9 mouse cellular contexts compared by ENCODE assay signal in genomic region chr2:122302574-122303241, GRCm38 (mm10). TPM values are rescaled to one million over a fixed set of nuclear protein-coding genes. Genes with fewer than 3 reads are reported as not detected.
DNase-seq lines count a peak whose midpoint lies in the region; ATAC-seq and TF ChIP-seq lines count a peak whose summit lies in the region.
"Had no signal": no experiment of that assay in that cellular context is flagged by ENCODE, and none has a peak within 500 bp of the region (broad histone marks: within the 10 kb centered on the region; RNA-seq: fewer than 3 reads in every experiment).

No protein-coding gene starts in this region.

- H3K4me3 ChIP-seq in kidney, postnatal 0 days (replicated peaks; ENCODE audit: low read depth, low read length): no peak overlapping the region
- no peak overlapping the region for H3K4me3 ChIP-seq in lung, embryonic 14.5 days (ENCODE audit: low read depth, low read length)

- H3K27ac ChIP-seq in kidney, postnatal 0 days: no peak overlapping the region
- H3K27ac ChIP-seq in lung, embryonic 14.5 days (ENCODE audit: low read depth): no peak overlapping the region
- H3K27ac ChIP-seq: limb, embryonic 13.5 days had no signal

- H3K4me2 ChIP-seq in kidney, postnatal 0 days (ENCODE audit: low read length): no peak overlapping the region
- no peak overlapping the region for H3K4me2 ChIP-seq in lung, embryonic 14.5 days

- H3K27me3 ChIP-seq in kidney, postnatal 0 days (ENCODE audit: insufficient read depth, low read length): peaks cover 56% of the 10 kb centered on the region
- peaks cover 52% of the 10 kb centered on the region for H3K27me3 ChIP-seq in lung, embryonic 14.5 days (ENCODE audit: insufficient read depth, low read length)

- DNase-seq in CD4-positive helper T cell, adult 2 months (ENCODE audit: low read depth, low spot score): peak; percentile 76
- DNase-seq in Muller cell, postnatal 12 days (ENCODE audit: inconsistent ontology term): peak; percentile 72
- DNase-seq in cerebellum, adult 8-10 months: peak; percentile 54
- DNase-seq in frontal cortex, adult 2 months (ENCODE audit: extremely low spot score in 1 of 2, low spot score in 1 of 2): peak; percentile 13 to 83
- peak; percentile 74 for DNase-seq in kidney, postnatal 0 days (ENCODE audit: low spot score)
- peak; percentile 87 for DNase-seq in lung, embryonic 14.5 days
- peak; percentile 84 for DNase-seq in retina, postnatal 1 day
- DNase-seq in thymus, postnatal 4 days: peak; percentile 84

- 9% methylated on average over 9 of the region's 9 CpGs for WGBS in kidney, postnatal 0 days
- WGBS in lung, embryonic 14.5 days: 11% methylated on average over 9 of the region's 9 CpGs

- H3K9ac ChIP-seq in kidney, postnatal 0 days (ENCODE audit: low read depth, low read length): no peak overlapping the region
- no peak overlapping the region for H3K9ac ChIP-seq in lung, embryonic 14.5 days

- peak; percentile 59 for TF ChIP-seq CTCF in kidney, postnatal 0 days (IDR thresholded peaks at IDR 0.05; ENCODE audit: low read depth)
- peak; percentile 75 for TF ChIP-seq CTCF in lung, embryonic 14.5 days (IDR thresholded peaks at IDR 0.05; ENCODE audit: low read depth)

- H3K9me3 ChIP-seq in kidney, postnatal 0 days (replicated peaks; ENCODE audit: low read length): no peaks in the 10 kb centered on the region
- no peaks in the 10 kb centered on the region for H3K9me3 ChIP-seq in lung, embryonic 14.5 days (ENCODE audit: low read depth, low read length)
- H3K9me3 ChIP-seq: limb, embryonic 13.5 days had no signal

- peaks cover 22% of the 10 kb centered on the region; the same call in 1 of the 2 replicates for H3K4me1 ChIP-seq in kidney, postnatal 0 days (replicated peaks; ENCODE audit: insufficient read depth, low read length)
- 0 out of 2 replicates have a peak, but pooled peaks cover 6% of the 10 kb centered on the region for H3K4me1 ChIP-seq in lung, embryonic 14.5 days (ENCODE audit: insufficient read depth)

- H3K36me3 ChIP-seq in kidney, postnatal 0 days (ENCODE audit: insufficient read depth, low read length): no peaks in the 10 kb centered on the region
- H3K36me3 ChIP-seq in lung, embryonic 14.5 days (ENCODE audit: insufficient read depth): no peaks in the 10 kb centered on the region
- H3K36me3 ChIP-seq: limb, embryonic 13.5 days had no signal

- ATAC-seq in kidney, postnatal 0 days (replicated peaks; ENCODE audit: low FRiP score, low read depth): peak; percentile 71; the same call in 1 of the 2 replicates
- ATAC-seq in lung, embryonic 14.5 days (ENCODE audit: insufficient read depth): 0 out of 2 replicates have a peak, but pooled peaks have one; percentile 33

RNA-seq across cellular contexts. Expression of gene Duoxa2, which starts 4.0 kb away (rescaled TPM):
- 0.23 TPM in 1 of 2 replicates, not detected in the other for polyA plus RNA-seq in frontal cortex, adult 2 months (2012; rRNA removed)
- polyA plus RNA-seq in kidney, postnatal 0 days (2015; fragmentation: Nextera tagmentation; extraction: Ambion mirVana): not detected in 2 replicates
- polyA plus RNA-seq in lung, embryonic 14.5 days (2014; fragmentation: Nextera tagmentation; extraction: Ambion mirVana): 0.11 TPM in 1 of 2 replicates, not detected in the other

RNA-seq across cellular contexts. Expression of gene Duox2, which starts 4.5 kb away (rescaled TPM):
- polyA plus RNA-seq in frontal cortex, adult 2 months (2012; rRNA removed): 0.88 and 1.1 TPM in 2 replicates
- 0.04 TPM in 2 replicates for polyA plus RNA-seq in kidney, postnatal 0 days (2015; fragmentation: Nextera tagmentation; extraction: Ambion mirVana)
- polyA plus RNA-seq in lung, embryonic 14.5 days (2014; fragmentation: Nextera tagmentation; extraction: Ambion mirVana): 0.07 TPM in 1 of 2 replicates, not detected in the other

RNA-seq across cellular contexts. Expression of gene Duoxa1, which starts 10.8 kb away (rescaled TPM):
- 0.15 TPM in 1 of 2 replicates, not detected in the other for polyA plus RNA-seq in frontal cortex, adult 2 months (2012; rRNA removed)
- 0.15 TPM in 1 of 2 replicates, not detected in the other for polyA plus RNA-seq in kidney, postnatal 0 days (2015; fragmentation: Nextera tagmentation; extraction: Ambion mirVana)
- not detected in 2 replicates for polyA plus RNA-seq in lung, embryonic 14.5 days (2014; fragmentation: Nextera tagmentation; extraction: Ambion mirVana)

RNA-seq across cellular contexts. Expression of gene Duox1, which starts 12.8 kb away (rescaled TPM):
- polyA plus RNA-seq in frontal cortex, adult 2 months (2012; rRNA removed): 0.04 TPM in 1 of 2 replicates, not detected in the other
- not detected in 2 replicates for polyA plus RNA-seq in kidney, postnatal 0 days (2015; fragmentation: Nextera tagmentation; extraction: Ambion mirVana)
- polyA plus RNA-seq in lung, embryonic 14.5 days (2014; fragmentation: Nextera tagmentation; extraction: Ambion mirVana): not detected in 2 replicates
